Mouse (Mus musculus): ENCODE data around the gene 1700102P08Rik. TPM values are rescaled to one million over a fixed set of nuclear protein-coding genes. Genes with fewer than 3 reads are reported as not detected.

1700102P08Rik gene
- total and polyA plus RNA-seq, 3 experiments = 0.21 to 0.26 TPM; not detected in 1

DNA sequence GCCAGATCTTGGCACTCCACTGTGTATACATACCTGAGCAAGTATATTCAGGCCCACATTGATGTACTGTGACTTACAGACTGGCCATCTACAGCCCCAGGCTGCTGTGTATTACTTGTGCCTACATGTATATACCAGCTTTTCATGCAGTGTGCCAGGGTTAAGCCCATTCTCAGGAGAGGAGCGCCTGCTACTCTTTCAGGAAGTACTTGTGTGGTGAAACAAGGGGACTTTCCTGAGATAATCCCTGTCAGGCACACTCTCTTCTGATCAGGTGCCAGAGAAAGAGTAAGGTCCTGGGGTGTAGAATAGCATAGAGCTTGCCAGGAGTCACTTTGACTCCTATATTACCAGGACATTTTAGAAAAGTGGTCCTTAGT is 67.3 kb downstream of the 1700102P08Rik start:
- H3K27me3 ChIP-seq (replicated peaks) = no peaks in the 10 kb centered on the region
- H3K9me3 ChIP-seq (replicated peaks; ENCODE audit: low read length) = no peaks in the 10 kb centered on the region
- H3K4me2 ChIP-seq (ENCODE audit: insufficient read depth, low read depth, poor library complexity, severe bottlenecking) = no peak overlapping the region
- TF ChIP-seq BHLHE40 (IDR thresholded peaks at IDR 0.05; ENCODE audit: low read depth, low read length) (no peak), PAX5 (IDR thresholded peaks at IDR 0.05; ENCODE audit: low read length) (no peak), CHD1 (IDR thresholded peaks at IDR 0.05; ENCODE audit: low read depth, low read length) (no peak), CHD2 (IDR thresholded peaks at IDR 0.05; ENCODE audit: low read length) (no peak), EP300 (IDR thresholded peaks at IDR 0.05; ENCODE audit: low read length) (no peak)
- H3K4me3 ChIP-seq (replicated peaks in 1 of 3; ENCODE audit: low read depth in 2 of 3, low read length in 2 of 3, poor library complexity in 1 of 3) = peak overlapping the region in 2 of 3 experiments; percentile 30 to 84
- peaks cover 15 to 33% of the 10 kb centered on the region in 2 experiments for H3K36me3 ChIP-seq (replicated peaks in 1 of 2; ENCODE audit: control insufficient read depth in 1 of 2, insufficient read depth in 1 of 2, low read length in 1 of 2)
- in situ Hi-C loops (cut with MboI; ENCODE audit: low pct_ligation_motif_present, low pct_unique_long_range_greater_than_20kb, low sequenced_read_pairs) = no loop called here
- dilution Hi-C loops (cut with MboI; ENCODE audit: extremely low pct_ligation_motif_present, extremely low pct_unique_long_range_greater_than_20kb, low sequenced_read_pairs) = no loop called here
- no peak for DNase-seq (ENCODE audit: extremely low read depth)
- H3K9ac ChIP-seq (ENCODE audit: insufficient read depth, low read depth) = no peak overlapping the region
- peaks cover 21% of the 10 kb centered on the region for H3K79me2 ChIP-seq (replicated peaks; ENCODE audit: control insufficient read depth, extremely low read depth, insufficient read depth, poor library complexity, severe bottlenecking)
- peaks cover 10 to 24% of the 10 kb centered on the region in 2 experiments for H3K4me1 ChIP-seq (ENCODE audit: control insufficient read depth in 1 of 2, insufficient read depth in 2 of 2)
- H3K27ac ChIP-seq (ENCODE audit: insufficient read depth, low read depth) = no peak overlapping the region

Other genes starting within 250 kb of the 1700102P08Rik start
Only the 20 nearest of the 21 such genes appear.
- gene Bsn, start 202.4 kb upstream of the 1700102P08Rik start, total RNA-seq (2012; rRNA removed) = 3.6 and 5.6 TPM in 2 replicates
- 4.0 and 4.4 TPM in 2 replicates for gene Bsn, start 202.4 kb upstream of the 1700102P08Rik start, total RNA-seq (2014; rRNA removed)
- 6.6 and 7.8 TPM in 2 replicates for gene Bsn, start 202.4 kb upstream of the 1700102P08Rik start, polyA plus RNA-seq (2012; ENCODE audit: insufficient read length, low read depth)
- gene Dag1, start 128.8 kb upstream of the 1700102P08Rik start, total RNA-seq (2012; rRNA removed) = 3.7 and 3.9 TPM in 2 replicates
- gene Dag1, start 128.8 kb upstream of the 1700102P08Rik start, total RNA-seq (2014; rRNA removed) = 1.4 and 1.7 TPM in 2 replicates
- 4.3 and 5.7 TPM in 2 replicates for gene Dag1, start 128.8 kb upstream of the 1700102P08Rik start, polyA plus RNA-seq (2012; ENCODE audit: insufficient read length, low read depth)
- gene Nicn1, start 102.4 kb upstream of the 1700102P08Rik start, total RNA-seq (2012; rRNA removed) = 9.3 and 12.9 TPM in 2 replicates
- gene Nicn1, start 102.4 kb upstream of the 1700102P08Rik start, total RNA-seq (2014; rRNA removed) = 7.4 and 8.5 TPM in 2 replicates
- 9.5 and 9.7 TPM in 2 replicates for gene Nicn1, start 102.4 kb upstream of the 1700102P08Rik start, polyA plus RNA-seq (2012; ENCODE audit: insufficient read length, low read depth)
- 2.2 and 2.7 TPM in 2 replicates for gene Amt, start 96.0 kb upstream of the 1700102P08Rik start, total RNA-seq (2012; rRNA removed)
- 1.1 and 1.3 TPM in 2 replicates for gene Amt, start 96.0 kb upstream of the 1700102P08Rik start, total RNA-seq (2014; rRNA removed)
- 1.5 and 2.1 TPM in 2 replicates for gene Amt, start 96.0 kb upstream of the 1700102P08Rik start, polyA plus RNA-seq (2012; ENCODE audit: insufficient read length, low read depth)
- gene Rhoa, start 86.7 kb upstream of the 1700102P08Rik start, total RNA-seq (2012; rRNA removed) = 84.0 and 96.9 TPM in 2 replicates
- 231 and 243 TPM in 2 replicates for gene Rhoa, start 86.7 kb upstream of the 1700102P08Rik start, total RNA-seq (2014; rRNA removed)
- 308 TPM in 2 replicates for gene Rhoa, start 86.7 kb upstream of the 1700102P08Rik start, polyA plus RNA-seq (2012; ENCODE audit: insufficient read length, low read depth)
- 5.0 and 8.7 TPM in 2 replicates for gene Tcta, start 86.6 kb upstream of the 1700102P08Rik start, total RNA-seq (2012; rRNA removed)
- gene Tcta, start 86.6 kb upstream of the 1700102P08Rik start, total RNA-seq (2014; rRNA removed) = 7.3 and 7.4 TPM in 2 replicates
- 3.0 and 5.0 TPM in 2 replicates for gene Tcta, start 86.6 kb upstream of the 1700102P08Rik start, polyA plus RNA-seq (2012; ENCODE audit: insufficient read length, low read depth)
- 506 and 595 TPM in 2 replicates for gene Gpx1, start 53.9 kb upstream of the 1700102P08Rik start, total RNA-seq (2012; rRNA removed)
- 750 and 883 TPM in 2 replicates for gene Gpx1, start 53.9 kb upstream of the 1700102P08Rik start, total RNA-seq (2014; rRNA removed)
- 694 and 813 TPM in 2 replicates for gene Gpx1, start 53.9 kb upstream of the 1700102P08Rik start, polyA plus RNA-seq (2012; ENCODE audit: insufficient read length, low read depth)
- 72.8 and 74.6 TPM in 2 replicates for gene Usp4, start 45.0 kb upstream of the 1700102P08Rik start, total RNA-seq (2012; rRNA removed)
- 50.6 and 52.1 TPM in 2 replicates for gene Usp4, start 45.0 kb upstream of the 1700102P08Rik start, total RNA-seq (2014; rRNA removed)
- gene Usp4, start 45.0 kb upstream of the 1700102P08Rik start, polyA plus RNA-seq (2012; ENCODE audit: insufficient read length, low read depth) = 86.3 and 93.5 TPM in 2 replicates
- gene Ccdc36, start 35.7 kb downstream of the 1700102P08Rik start, total RNA-seq (2012; rRNA removed) = 0.04 TPM in 2 replicates
- gene Ccdc36, start 35.7 kb downstream of the 1700102P08Rik start, total RNA-seq (2014; rRNA removed) = 0.13 and 0.20 TPM in 2 replicates
- gene Ccdc36, start 35.7 kb downstream of the 1700102P08Rik start, polyA plus RNA-seq (2012; ENCODE audit: insufficient read length, low read depth) = 0.13 TPM in 1 of 2 replicates, not detected in the other
- gene BC048562, start 43.7 kb downstream of the 1700102P08Rik start, total RNA-seq (2012; rRNA removed) = not detected in 2 replicates
- gene BC048562, start 43.7 kb downstream of the 1700102P08Rik start, total RNA-seq (2014; rRNA removed) = not detected in 2 replicates
- not detected in 2 replicates for gene BC048562, start 43.7 kb downstream of the 1700102P08Rik start, polyA plus RNA-seq (2012; ENCODE audit: insufficient read length, low read depth)
- 16.1 and 19.3 TPM in 2 replicates for gene Ccdc71, start 67.7 kb downstream of the 1700102P08Rik start, total RNA-seq (2012; rRNA removed)
- gene Ccdc71, start 67.7 kb downstream of the 1700102P08Rik start, total RNA-seq (2014; rRNA removed) = 13.0 and 14.5 TPM in 2 replicates
- 29.0 and 33.0 TPM in 2 replicates for gene Ccdc71, start 67.7 kb downstream of the 1700102P08Rik start, polyA plus RNA-seq (2012; ENCODE audit: insufficient read length, low read depth)
- 3.1 and 3.5 TPM in 2 replicates for gene Klhdc8b, start 68.8 kb downstream of the 1700102P08Rik start, total RNA-seq (2012; rRNA removed)
- gene Klhdc8b, start 68.8 kb downstream of the 1700102P08Rik start, total RNA-seq (2014; rRNA removed) = 1.9 and 2.6 TPM in 2 replicates
- gene Klhdc8b, start 68.8 kb downstream of the 1700102P08Rik start, polyA plus RNA-seq (2012; ENCODE audit: insufficient read length, low read depth) = 3.4 and 5.2 TPM in 2 replicates
- 0.08 and 0.89 TPM in 2 replicates for gene Lamb2, start 86.9 kb downstream of the 1700102P08Rik start, total RNA-seq (2012; rRNA removed)
- 0.04 TPM in 1 of 2 replicates, not detected in the other for gene Lamb2, start 86.9 kb downstream of the 1700102P08Rik start, total RNA-seq (2014; rRNA removed)
- gene Lamb2, start 86.9 kb downstream of the 1700102P08Rik start, polyA plus RNA-seq (2012; ENCODE audit: insufficient read length, low read depth) = 0.11 and 0.17 TPM in 2 replicates
- 68.7 and 69.9 TPM in 2 replicates for gene Usp19, start 97.8 kb downstream of the 1700102P08Rik start, total RNA-seq (2012; rRNA removed)
- 36.5 TPM in 2 replicates for gene Usp19, start 97.8 kb downstream of the 1700102P08Rik start, total RNA-seq (2014; rRNA removed)
- gene Usp19, start 97.8 kb downstream of the 1700102P08Rik start, polyA plus RNA-seq (2012; ENCODE audit: insufficient read length, low read depth) = 84.2 and 106 TPM in 2 replicates
- 271 and 322 TPM in 2 replicates for gene Qars, start 114.9 kb downstream of the 1700102P08Rik start, total RNA-seq (2012; rRNA removed)
- 188 and 229 TPM in 2 replicates for gene Qars, start 114.9 kb downstream of the 1700102P08Rik start, total RNA-seq (2014; rRNA removed)
- gene Qars, start 114.9 kb downstream of the 1700102P08Rik start, polyA plus RNA-seq (2012; ENCODE audit: insufficient read length, low read depth) = 270 and 293 TPM in 2 replicates
- gene Qrich1, start 124.0 kb downstream of the 1700102P08Rik start, total RNA-seq (2012; rRNA removed) = 104 and 115 TPM in 2 replicates
- gene Qrich1, start 124.0 kb downstream of the 1700102P08Rik start, total RNA-seq (2014; rRNA removed) = 117 and 118 TPM in 2 replicates
- 61.5 and 72.1 TPM in 2 replicates for gene Qrich1, start 124.0 kb downstream of the 1700102P08Rik start, polyA plus RNA-seq (2012; ENCODE audit: insufficient read length, low read depth)
- gene Impdh2, start 167.5 kb downstream of the 1700102P08Rik start, total RNA-seq (2012; rRNA removed) = 405 and 494 TPM in 2 replicates
- gene Impdh2, start 167.5 kb downstream of the 1700102P08Rik start, total RNA-seq (2014; rRNA removed) = 464 and 485 TPM in 2 replicates
- 472 and 483 TPM in 2 replicates for gene Impdh2, start 167.5 kb downstream of the 1700102P08Rik start, polyA plus RNA-seq (2012; ENCODE audit: insufficient read length, low read depth)
- gene Ndufaf3, start 174.6 kb downstream of the 1700102P08Rik start, total RNA-seq (2012; rRNA removed) = 24.6 and 25.7 TPM in 2 replicates
- 15.3 and 15.7 TPM in 2 replicates for gene Ndufaf3, start 174.6 kb downstream of the 1700102P08Rik start, total RNA-seq (2014; rRNA removed)
- 27.2 and 30.7 TPM in 2 replicates for gene Ndufaf3, start 174.6 kb downstream of the 1700102P08Rik start, polyA plus RNA-seq (2012; ENCODE audit: insufficient read length, low read depth)
- 110 and 119 TPM in 2 replicates for gene Dalrd3, start 177.1 kb downstream of the 1700102P08Rik start, total RNA-seq (2012; rRNA removed)
- 52.6 and 57.4 TPM in 2 replicates for gene Dalrd3, start 177.1 kb downstream of the 1700102P08Rik start, total RNA-seq (2014; rRNA removed)
- gene Dalrd3, start 177.1 kb downstream of the 1700102P08Rik start, polyA plus RNA-seq (2012; ENCODE audit: insufficient read length, low read depth) = 100 and 114 TPM in 2 replicates
- 14.3 and 17.8 TPM in 2 replicates for gene Wdr6, start 185.9 kb downstream of the 1700102P08Rik start, total RNA-seq (2012; rRNA removed)
- 9.1 and 9.8 TPM in 2 replicates for gene Wdr6, start 185.9 kb downstream of the 1700102P08Rik start, total RNA-seq (2014; rRNA removed)
- 14.9 and 16.3 TPM in 2 replicates for gene Wdr6, start 185.9 kb downstream of the 1700102P08Rik start, polyA plus RNA-seq (2012; ENCODE audit: insufficient read length, low read depth)